Mouse (Mus musculus) forebrain, embryonic 12.5 days (tissue): ENCODE results near the gene Clic1. TPM values are rescaled to one million over a fixed set of nuclear protein-coding genes. Genes with fewer than 3 reads are reported as not detected.
"Not testable (repeated sequence)": the region's sequence is repeated elsewhere in the genome, so short reads cannot be mapped to it uniquely, and the experiment has no call there.

Experiments used
- ATAC-seq: fragments of 200-750 bp; cut with Nextera tagmentation; 2 replicates; pipeline ENCODE4 v1.8.0; 2017; ENCODE audit warnings: moderate TSS enrichment; ENCODE audit not compliant: low FRiP score
- H3K27ac ChIP-seq: fragments of 300-500 bp; sonication (generic); 2 replicates; pipeline ENCODE4 v1.5.1; 2016; ENCODE audit warnings: mild to moderate bottlenecking
- H3K27me3 ChIP-seq: fragments of 300-500 bp; sonication (generic); 2 replicates; pipeline ENCODE4 v1.6.1; 2016; ENCODE audit warnings: mild to moderate bottlenecking
- H3K36me3 ChIP-seq: fragments of 300-500 bp; sonication (generic); replicated peaks from 2 replicates; pipeline ENCODE4 v1.6.1; 2016; ENCODE audit warnings: mild to moderate bottlenecking
- H3K4me1 ChIP-seq: fragments of 300-500 bp; sonication (generic); 2 replicates; pipeline ENCODE4 v1.6.1; 2016
- H3K4me2 ChIP-seq: fragments of 300-500 bp; sonication (generic); 2 replicates; pipeline ENCODE4 v1.6.1; 2016; ENCODE audit warnings: mild to moderate bottlenecking, moderate library complexity
- H3K4me3 ChIP-seq: fragments of 300-500 bp; sonication (generic); replicated peaks from 2 replicates; pipeline ENCODE4 v1.5.1; 2016; ENCODE audit warnings: mild to moderate bottlenecking
- H3K9ac ChIP-seq: fragments of 300-500 bp; sonication (generic); 2 replicates; pipeline ENCODE4 v1.6.1; 2016; ENCODE audit warnings: mild to moderate bottlenecking
- H3K9me3 ChIP-seq: fragments of 300-500 bp; sonication (generic); 2 replicates; pipeline ENCODE4 v1.6.1; 2016
- WGBS: fragments of 180-500 bp; shearing (Covaris S2); methylation state at CpG from one replicate; pipeline ENCODE4 v1.1.7; 2016; 5-methylcytosine and 5-hydroxymethylcytosine counted together
- polyA plus RNA-seq: library from polyadenylated mRNA; unstranded; fragments of >200 nt; fragmentation: Nextera tagmentation; extraction: Ambion mirVana; gene quantifications from 2 replicates; pipeline ENCODE4 v1.2.1, GENCODE M21; 2016

The Clic1 gene
- polyA plus RNA-seq: 152 and 155 TPM in 2 replicates

GRCm38 (mm10) chr17:35049561-35050016 lies at the start of gene Clic1:
TSS of gene Clic1 (plus strand) at chr17:35049966.
- peak within 1 kb of the TSS; percentile 85 for H3K9ac ChIP-seq
- WGBS: 3% methylated on average over 11 of the region's 11 CpGs
- H3K36me3 ChIP-seq: peaks cover 22% of the 10 kb centered on the region
- 0 out of 2 replicates have a peak, but pooled peaks have one; percentile 2 for ATAC-seq
- peaks cover 65% of the 10 kb centered on the region for H3K4me1 ChIP-seq
- no peaks in the 10 kb centered on the region for H3K9me3 ChIP-seq
- H3K27me3 ChIP-seq: no peaks in the 10 kb centered on the region
- H3K27ac ChIP-seq: peak within 1 kb of the TSS; percentile 96
- H3K4me2 ChIP-seq: peak within 1 kb of the TSS; percentile 78
- H3K4me3 ChIP-seq: peak within 1 kb of the TSS; percentile 46

DNA sequence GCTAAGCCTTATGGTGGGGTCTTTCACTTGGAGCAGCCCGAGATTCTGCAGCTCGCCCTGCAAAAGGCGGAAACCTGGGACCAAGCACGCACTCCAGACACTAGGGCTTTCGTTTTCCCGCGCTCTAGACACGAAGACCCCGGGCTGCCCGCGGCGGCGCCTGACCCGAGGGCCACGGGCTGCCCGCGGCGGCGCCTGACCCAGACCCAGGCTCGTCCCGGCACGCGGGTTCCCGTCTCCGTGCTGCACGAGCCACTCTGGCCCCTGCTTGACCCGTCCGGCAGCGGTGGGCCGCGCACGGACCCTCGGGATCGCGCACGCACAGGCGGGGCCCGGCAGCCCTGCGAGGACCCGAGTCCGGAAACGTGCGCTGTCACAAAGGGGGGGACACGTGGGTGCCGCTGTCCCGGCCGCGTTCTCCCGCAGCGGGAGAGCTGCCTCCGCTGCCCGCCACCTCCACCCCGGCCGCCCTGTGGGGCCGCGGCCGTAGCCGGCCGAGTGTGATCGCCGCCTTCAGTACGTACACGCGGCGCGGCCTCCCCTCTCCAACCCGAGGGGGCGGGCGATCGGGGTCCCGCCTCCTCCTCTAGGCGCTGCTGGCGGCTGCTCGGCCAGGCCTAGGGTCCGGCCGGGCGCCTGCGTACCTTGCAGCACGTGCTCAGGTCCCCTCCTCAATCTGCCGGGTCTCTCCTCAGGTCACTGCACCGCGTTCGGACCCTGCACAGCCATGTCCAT lies 48.9 kb upstream of the Clic1 start, which contains the start of gene Vars:
Gene Vars, plus strand, starts transcription at position 271 of the 735 bp plus-strand sequence.
- peak within 1 kb of the TSS; percentile 97 for H3K9ac ChIP-seq
- peaks cover 39% of the 10 kb centered on the region for H3K36me3 ChIP-seq
- peak; percentile 92 for ATAC-seq
- peaks cover 54% of the 10 kb centered on the region for H3K4me1 ChIP-seq
- no peaks in the 10 kb centered on the region for H3K9me3 ChIP-seq
- H3K4me2 ChIP-seq: peak within 1 kb of the TSS; percentile 100
- H3K27me3 ChIP-seq: no peaks in the 10 kb centered on the region
- WGBS: under 1% methylated on average over 83 of the region's 83 CpGs
- H3K4me3 ChIP-seq: peak within 1 kb of the TSS; percentile 93
- peak within 1 kb of the TSS; percentile 97 for H3K27ac ChIP-seq

- H3K4me1 ChIP-seq: peaks cover 54% of the 10 kb centered on the region
- peak overlapping the region; percentile 97 for H3K9ac ChIP-seq
- ATAC-seq: peak; percentile 27; the same call in 1 of the 2 replicates
- peak overlapping the region; percentile 93 for H3K4me3 ChIP-seq
- no peaks in the 10 kb centered on the region for H3K27me3 ChIP-seq
- peaks cover 42% of the 10 kb centered on the region for H3K36me3 ChIP-seq
- H3K9me3 ChIP-seq: no peaks in the 10 kb centered on the region
- peak overlapping the region; percentile 100 for H3K4me2 ChIP-seq
- under 1% methylated on average over 35 of the region's 35 CpGs for WGBS
- peak overlapping the region; percentile 97 for H3K27ac ChIP-seq
Observed at GRCm38 (mm10) chr17:35001452-35002152, 48.2 kb upstream of the Clic1 start.

DNA sequence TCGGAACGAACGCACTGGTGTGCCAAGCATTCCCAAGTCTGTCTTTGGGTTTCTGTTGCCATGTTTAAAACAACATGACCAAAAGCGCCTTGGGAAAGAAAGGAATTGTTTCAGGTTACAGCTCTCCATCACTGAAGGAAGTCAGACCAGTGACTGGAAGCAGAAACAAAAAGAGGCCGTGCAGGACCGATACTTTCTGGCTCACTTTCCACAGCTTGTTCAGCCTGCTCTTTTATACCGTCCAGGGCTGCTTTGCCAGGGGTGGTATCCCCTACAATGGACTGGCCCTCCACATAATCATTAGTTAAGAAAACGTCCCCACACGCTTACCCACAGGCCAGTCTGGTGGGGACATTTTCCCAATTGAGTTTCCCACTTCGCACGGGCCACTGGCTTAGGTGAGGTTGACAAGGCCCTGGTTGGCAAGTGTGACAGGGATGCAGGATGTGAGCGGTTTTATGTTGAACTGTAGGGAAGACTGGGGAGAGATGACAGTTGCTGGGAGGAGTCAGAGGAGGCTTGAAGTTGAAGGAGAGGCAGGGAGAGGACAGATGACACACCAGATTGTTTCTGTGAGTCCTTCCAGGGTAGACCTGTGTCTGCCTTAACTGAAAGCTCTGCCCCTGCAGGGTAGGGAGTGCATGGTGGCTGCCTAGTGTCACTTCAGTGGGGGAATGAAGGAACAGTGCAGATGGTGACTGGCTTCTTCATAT lies 47.5 kb upstream of the Clic1 start:
- H3K9me3 ChIP-seq: no peaks in the 10 kb centered on the region
- H3K27ac ChIP-seq: peak overlapping the region; percentile 97
- no peak for ATAC-seq
- H3K9ac ChIP-seq: peak overlapping the region; percentile 97
- H3K36me3 ChIP-seq: peaks cover 46% of the 10 kb centered on the region
- peak overlapping the region; percentile 93 for H3K4me3 ChIP-seq
- H3K27me3 ChIP-seq: no peaks in the 10 kb centered on the region
- peak overlapping the region; percentile 100 for H3K4me2 ChIP-seq
- 10% methylated on average over 12 of the region's 12 CpGs for WGBS
- H3K4me1 ChIP-seq: peaks cover 49% of the 10 kb centered on the region

- Histone ChIP-seq H3K36me3 (peaks cover 48% of the 10 kb centered on the region), H3K9ac (peak overlapping the region; percentile 97), H3K9me3 (no peaks in the 10 kb centered on the region), H3K27ac (no peak overlapping the region), H3K4me1 (peaks cover 41% of the 10 kb centered on the region), H3K27me3 (no peaks in the 10 kb centered on the region), H3K4me2 (peak overlapping the region; percentile 100), H3K4me3 (peak overlapping the region; percentile 93)
- ATAC-seq: no peak
- 74% methylated on average over 9 of the region's 9 CpGs for WGBS
Observed at GRCm38 (mm10) chr17:35003022-35003838, 46.5 kb upstream of the Clic1 start.

DNA sequence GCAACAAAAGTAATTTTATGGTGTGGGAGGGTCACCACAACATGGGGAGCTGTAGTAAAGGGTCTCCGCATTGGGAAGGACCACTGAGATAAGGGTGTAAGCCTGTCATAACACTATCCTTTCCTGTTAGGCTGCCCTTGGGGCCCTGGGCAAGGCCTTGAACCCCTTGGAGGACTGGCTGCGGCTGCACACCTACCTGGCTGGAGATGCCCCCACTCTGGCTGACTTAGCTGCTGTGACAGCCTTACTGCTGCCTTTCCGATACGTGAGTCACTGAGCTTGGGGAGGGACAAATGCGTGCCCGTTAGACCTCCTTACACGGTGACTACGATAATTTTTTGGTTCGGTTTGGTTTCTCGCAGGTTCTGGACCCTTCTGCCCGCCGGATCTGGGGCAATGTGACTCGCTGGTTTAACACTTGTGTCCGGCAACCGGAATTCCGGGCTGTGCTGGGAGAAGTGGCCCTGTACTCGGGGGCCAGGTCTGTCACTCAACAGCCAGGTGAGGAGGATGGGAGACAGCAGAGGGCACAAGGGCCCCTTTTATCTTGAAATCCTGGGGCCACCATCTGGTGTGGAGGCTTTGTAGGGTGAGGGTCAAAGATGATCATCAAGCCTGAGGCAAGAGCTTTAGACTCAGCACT lies 45.6 kb upstream of the Clic1 start:
- Histone ChIP-seq H3K9ac (no peak overlapping the region), H3K4me1 (peaks cover 33% of the 10 kb centered on the region), H3K4me2 (no peak overlapping the region), H3K36me3 (peaks cover 50% of the 10 kb centered on the region), H3K4me3 (no peak overlapping the region), H3K27ac (no peak overlapping the region), H3K27me3 (no peaks in the 10 kb centered on the region), H3K9me3 (no peaks in the 10 kb centered on the region)
- 96% methylated on average over 17 of the region's 17 CpGs for WGBS
- no peak for ATAC-seq

DNA sequence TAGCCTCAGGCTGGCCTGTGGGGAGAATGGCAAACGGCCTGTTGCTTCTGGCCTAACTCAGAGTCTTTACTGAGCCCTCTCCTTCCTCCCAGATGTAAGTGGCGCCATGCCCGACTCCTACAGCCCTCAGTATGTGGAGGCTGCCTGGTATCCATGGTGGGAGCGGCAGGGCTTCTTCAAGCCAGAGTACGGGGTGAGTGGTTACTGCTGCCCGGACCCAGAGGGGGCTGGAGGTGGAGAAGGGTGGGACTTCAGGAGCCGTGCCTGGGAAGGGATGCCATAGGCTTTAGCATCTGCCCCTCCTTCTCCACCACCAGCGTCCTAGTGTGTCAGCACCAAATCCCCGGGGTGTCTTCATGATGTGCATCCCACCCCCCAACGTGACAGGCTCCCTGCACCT lies 44.6 kb upstream of the Clic1 start:
- Histone ChIP-seq H3K36me3 (peaks cover 58% of the 10 kb centered on the region), H3K4me3 (no peak overlapping the region), H3K9ac (no peak overlapping the region), H3K4me2 (no peak overlapping the region), H3K4me1 (peaks cover 23% of the 10 kb centered on the region), H3K27ac (no peak overlapping the region), H3K9me3 (no peaks in the 10 kb centered on the region), H3K27me3 (no peaks in the 10 kb centered on the region)
- ATAC-seq: no peak
- WGBS: 93% methylated on average over 10 of the region's 10 CpGs

DNA sequence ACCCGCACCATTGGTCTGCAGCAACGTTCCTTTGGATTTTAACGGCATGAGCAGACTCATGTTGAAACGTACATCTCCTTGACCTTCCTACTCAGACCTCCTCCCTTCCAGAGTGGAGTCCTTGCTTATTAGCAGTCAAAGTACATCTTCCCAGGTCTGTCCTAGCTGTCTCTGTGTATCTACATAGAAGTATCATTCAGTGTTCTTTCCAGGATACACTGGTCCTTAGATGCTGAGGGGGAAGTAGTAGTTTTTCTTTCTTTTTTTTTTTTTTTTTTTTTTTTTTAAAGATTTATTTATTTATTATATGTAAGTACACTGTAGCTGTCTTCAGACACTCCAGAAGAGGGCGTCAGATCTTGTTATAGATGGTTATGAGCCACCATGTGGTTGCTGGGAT lies 43.9 kb upstream of the Clic1 start:
- 93% methylated on average over 4 of the region's 5 CpGs for WGBS
- H3K27me3 ChIP-seq, H3K27ac ChIP-seq, H3K4me3 ChIP-seq, H3K4me2 ChIP-seq, ATAC-seq, H3K9me3 ChIP-seq, H3K9ac ChIP-seq: not testable (repeated sequence)
- peaks cover 65% of the 10 kb centered on the region for H3K36me3 ChIP-seq
- peaks cover 22% of the 10 kb centered on the region for H3K4me1 ChIP-seq

DNA sequence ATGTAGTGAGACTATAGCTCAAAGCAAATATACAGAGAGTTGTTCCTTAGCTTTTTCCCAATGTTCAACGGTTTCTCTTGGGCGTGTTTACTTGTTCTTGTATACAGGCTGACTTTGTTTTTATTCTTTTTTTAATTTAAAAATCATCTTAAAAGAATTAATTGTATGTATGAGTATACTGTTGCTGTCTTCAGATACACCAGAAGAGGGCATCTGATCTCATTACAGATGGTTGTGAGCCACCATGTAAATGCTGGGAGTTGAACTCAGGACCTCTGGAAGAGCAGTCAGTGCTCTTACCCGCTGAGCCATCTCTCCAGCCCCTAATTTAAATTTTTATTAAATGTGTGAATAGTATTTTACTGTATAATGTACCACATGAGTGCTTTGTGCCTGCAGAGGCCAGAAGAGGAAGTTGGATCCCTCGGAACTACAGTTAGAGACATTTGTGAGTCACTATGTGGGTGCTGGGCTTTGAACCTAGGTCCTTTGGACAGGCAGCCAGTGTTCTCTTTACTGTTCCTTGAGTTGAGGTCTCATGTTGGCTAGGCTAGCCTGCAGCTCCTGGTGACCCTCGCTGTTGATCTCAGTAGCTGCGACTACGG lies 42.3 kb upstream of the Clic1 start:
- Histone ChIP-seq H3K27ac (no peak overlapping the region), H3K9ac (no peak overlapping the region), H3K4me3 (no peak overlapping the region), H3K4me2 (no peak overlapping the region), H3K4me1 (peaks cover 11% of the 10 kb centered on the region), H3K9me3 (no peaks in the 10 kb centered on the region), H3K27me3 (no peaks in the 10 kb centered on the region), H3K36me3 (peaks cover 81% of the 10 kb centered on the region)
- WGBS: 96% methylated on average over 7 of the region's 7 CpGs
- no peak for ATAC-seq

GRCm38 (mm10) chr17:35009586-35009985 lies 40.2 kb upstream of the Clic1 start:
- H3K27me3 ChIP-seq: no peaks in the 10 kb centered on the region
- H3K4me3 ChIP-seq: no peak overlapping the region
- peaks cover 95% of the 10 kb centered on the region for H3K36me3 ChIP-seq
- no peak overlapping the region for H3K27ac ChIP-seq
- H3K4me2 ChIP-seq: no peak overlapping the region
- 89% methylated on average over 7 of the region's 7 CpGs for WGBS
- no peak overlapping the region for H3K9ac ChIP-seq
- no peak for ATAC-seq
- H3K4me1 ChIP-seq: no peaks in the 10 kb centered on the region
- no peaks in the 10 kb centered on the region for H3K9me3 ChIP-seq

- Histone ChIP-seq H3K9me3 (no peaks in the 10 kb centered on the region), H3K27ac (no peak overlapping the region), H3K4me1 (0 out of 2 replicates have a peak, but pooled peaks cover 2% of the 10 kb centered on the region), H3K4me3 (no peak overlapping the region), H3K36me3 (peaks cover 97% of the 10 kb centered on the region), H3K9ac (no peak overlapping the region), H3K4me2 (no peak overlapping the region), H3K27me3 (no peaks in the 10 kb centered on the region)
- 94% methylated on average over 8 of the region's 8 CpGs for WGBS
- ATAC-seq: no peak
Observed at GRCm38 (mm10) chr17:35011440-35011839, 38.3 kb upstream of the Clic1 start.
